Mouse (Mus musculus) MEL (cell line): ENCODE measurements at regions not wholly inside any gene's neighbourhood (a gene's known extent, or its start where the extent isn't known, plus 50 kb on each side); places are given as distances from the start of the nearest gene placed in this dataset.

Experiments
- CHD2 ChIP-seq: IDR thresholded peaks from 2 replicates; pipeline ENCODE4 v1.6.1; 2011; ENCODE audit warnings: low read length, improper control_type of control experiment
- CTCF ChIP-seq, 3 experiments: IDR thresholded peaks in 2 of 3; conservative IDR thresholded peaks in 1 of 3; 2 replicates each; pipeline ENCODE4 v1.5.1; 2011 to 2012; ENCODE audit warnings: low read length in 3 of 3, low read depth in 2 of 3, mild to moderate bottlenecking in 2 of 3, improper control_type of control experiment in 1 of 3, inconsistent platforms in 1 of 3, mixed read lengths in 1 of 3, moderate library complexity in 1 of 3; ENCODE audit not compliant: control insufficient read depth in 1 of 3, insufficient read depth in 1 of 3, poor library complexity in 1 of 3, severe bottlenecking in 1 of 3
- EP300 ChIP-seq, 2 experiments: IDR thresholded peaks; 2 replicates each; pipeline ENCODE4 v1.6.1; 2011; ENCODE audit warnings: improper control_type of control experiment in 2 of 2, low read length in 2 of 2, low read depth in 1 of 2, mild to moderate bottlenecking in 1 of 2
- GABPA ChIP-seq: IDR thresholded peaks from 2 replicates; pipeline ENCODE4 v1.6.1; 2012; ENCODE audit warnings: low read depth, mild to moderate bottlenecking, inconsistent platforms, low read length, improper control_type of control experiment, moderate library complexity
- HCFC1 ChIP-seq: IDR thresholded peaks from 2 replicates; pipeline ENCODE4 v1.6.1; 2012; ENCODE audit warnings: low read depth, mild to moderate bottlenecking, inconsistent platforms, low read length, improper control_type of control experiment, moderate library complexity
- MAFK ChIP-seq: IDR thresholded peaks from 2 replicates; pipeline ENCODE4 v1.6.1; 2011; ENCODE audit warnings: low read depth, mild to moderate bottlenecking, low read length, improper control_type of control experiment, borderline replicate concordance
- MYC ChIP-seq: IDR thresholded peaks from 2 replicates; pipeline ENCODE4 v1.6.1; 2011; ENCODE audit warnings: low read depth, mild to moderate bottlenecking, low read length, improper control_type of control experiment, moderate library complexity
- POLR2A ChIP-seq, 2 experiments: IDR thresholded peaks; 2 replicates each; pipeline ENCODE4 v1.6.1; 2011 to 2012; ENCODE audit warnings: low read length in 2 of 2, mild to moderate bottlenecking in 2 of 2, control low read depth in 1 of 2, improper control_type of control experiment in 1 of 2, low read depth in 1 of 2, moderate library complexity in 1 of 2; ENCODE audit not compliant: control insufficient read depth in 1 of 2, insufficient read depth in 1 of 2, poor library complexity in 1 of 2
- POLR2AphosphoS2 ChIP-seq: IDR thresholded peaks from 2 replicates; pipeline ENCODE4 v1.6.1; 2011; ENCODE audit warnings: low read length, improper control_type of control experiment
- POLR2AphosphoS5 ChIP-seq: IDR thresholded peaks from 2 replicates; pipeline ENCODE4 v1.6.1; 2012; ENCODE audit warnings: low read depth, borderline replicate concordance, mild to moderate bottlenecking, inconsistent platforms, low read length, moderate library complexity, mixed read lengths
- SIN3A ChIP-seq: IDR thresholded peaks from 2 replicates; pipeline ENCODE4 v1.6.1; 2012; ENCODE audit warnings: low read length, improper control_type of control experiment, inconsistent platforms
- USF2 ChIP-seq, 2 experiments: IDR thresholded peaks; 2 replicates each; pipeline ENCODE4 v1.6.1; 2011 to 2012; ENCODE audit warnings: improper control_type of control experiment in 2 of 2, low read length in 2 of 2, borderline replicate concordance in 1 of 2, inconsistent platforms in 1 of 2, low read depth in 1 of 2, mild to moderate bottlenecking in 1 of 2; ENCODE audit not compliant: insufficient read depth in 1 of 2

DNA sequence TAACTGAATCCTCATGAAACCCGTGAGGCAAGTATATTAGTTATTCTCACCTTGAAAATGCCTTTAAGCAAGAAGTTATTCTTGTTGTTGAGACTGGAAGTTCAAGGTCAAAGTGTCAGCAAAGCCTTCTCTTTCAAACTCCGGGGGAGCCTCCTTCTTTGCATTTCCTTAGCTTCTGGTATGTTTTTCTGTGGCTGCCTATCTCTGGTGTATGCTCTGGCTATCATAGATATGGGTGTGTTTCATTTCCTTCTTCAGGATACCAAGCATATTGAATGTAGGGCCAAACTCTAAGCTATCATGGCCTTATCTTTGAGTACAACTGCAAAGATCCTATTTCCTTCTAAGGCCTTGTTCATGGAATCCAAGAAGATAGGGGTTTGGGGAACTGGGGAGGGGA is 213.1 kb upstream of the Atp5g3 start:
- TF ChIP-seq POLR2A (IDR thresholded peaks at IDR 0.05; ENCODE audit: control insufficient read depth in 1 of 2, insufficient read depth in 1 of 2, low read depth in 1 of 2, low read length in 2 of 2, poor library complexity in 1 of 2) (no peak), CTCF (IDR thresholded peaks at IDR 0.05 in 2 of 3, conservative IDR thresholded peaks at IDR 0.05 in 1 of 3; ENCODE audit: control insufficient read depth in 1 of 3, insufficient read depth in 1 of 3, low read depth in 2 of 3, low read length in 3 of 3, poor library complexity in 1 of 3, severe bottlenecking in 1 of 3) (no peak), SIN3A (peak; percentile 41), POLR2AphosphoS5 (no peak), POLR2AphosphoS2 (no peak), GABPA (no peak), MYC (no peak), HCFC1 (no peak), EP300 (IDR thresholded peaks at IDR 0.05; ENCODE audit: low read depth in 1 of 2, low read length in 2 of 2) (peak; percentile 83 to 85), USF2 (IDR thresholded peaks at IDR 0.05; ENCODE audit: borderline replicate concordance in 1 of 2, insufficient read depth in 1 of 2, low read depth in 1 of 2, low read length in 2 of 2) (no peak), CHD2 (no peak), MAFK (no peak)
